Mouse (Mus musculus) T-helper 17 cell (primary cell): Measurements from ENCODE around the gene Mlph.

Experiments
- in situ Hi-C, 2 experiments: fragments of 300-600 bp; cut with MboI, MseI; formaldehyde crosslinking; loops; 1 replicate in 1 of 2; 2 replicates in 1 of 2; pipeline ENCODE4 v1.15.1; 2025; ENCODE audit warnings: high pct_unique_total_duplicates in 2 of 2

Mlph gene

GRCm38 (mm10) chr1:90967583-90967982, 52.7 kb downstream of the Mlph start:
- in situ Hi-C loops: loop anchor here in 1 of 2 experiments (5.0 kb wide), 1 partner anchor 380 kb away; no protein-coding TSS in a partner anchor

GRCm38 (mm10) chr1:90968649-90969048, 53.8 kb downstream of the Mlph start:
- in situ Hi-C loops: loop anchor here in 1 of 2 experiments (5.0 kb wide), 1 partner anchor 379 kb away; no protein-coding TSS in a partner anchor

GRCm38 (mm10) chr1:90969347-90969784, 54.5 kb downstream of the Mlph start, which contains the start of gene Rab17:
Gene Rab17 (minus strand): TSS chr1:90969661.
- in situ Hi-C loops: loop anchor here in 1 of 2 experiments (5.0 kb wide), 1 partner anchor 378 kb away; no protein-coding TSS in a partner anchor

- in situ Hi-C loops: loop anchor here (5.0 to 10.0 kb wide), 3 partner anchors 52 to 377 kb away; no protein-coding TSS in a partner anchor
Measured at GRCm38 (mm10) chr1:90969881-90970390, 55.1 kb downstream of the Mlph start.

DNA sequence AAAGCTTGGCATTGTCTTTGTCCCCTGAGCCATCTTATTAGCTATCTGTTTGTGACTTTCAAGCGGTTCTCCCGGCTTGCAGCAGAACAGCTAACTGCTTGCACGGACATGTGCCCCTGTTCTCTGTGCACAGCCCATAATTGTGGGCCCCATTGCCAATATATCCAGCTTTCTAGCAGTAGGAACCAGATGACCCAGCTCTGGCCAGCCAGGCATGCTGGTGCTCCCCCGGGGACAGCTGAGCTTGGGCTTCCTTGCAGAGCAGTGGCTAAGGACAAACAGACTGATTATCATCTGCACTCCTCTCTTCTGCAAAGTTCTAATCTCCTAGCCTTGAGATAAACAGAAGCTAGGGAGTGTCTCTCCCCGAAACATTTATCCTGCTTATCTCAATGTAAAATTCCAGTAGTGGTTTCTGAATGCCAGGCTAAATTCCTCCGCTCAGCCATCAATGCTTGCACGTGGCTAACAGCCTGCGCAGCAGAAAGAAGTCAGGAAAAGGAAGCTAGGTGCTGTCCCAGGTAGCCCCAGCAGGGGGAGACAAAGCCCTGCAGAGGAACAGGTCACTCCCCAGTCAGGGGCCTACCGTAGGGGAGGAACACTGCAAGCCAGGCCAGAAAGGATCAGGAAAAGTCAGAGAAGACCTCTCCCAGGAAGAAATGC, 58.2 kb downstream of the Mlph start:
- in situ Hi-C loops: loop anchor here in 1 of 2 experiments (5.0 to 10.0 kb wide), 2 partner anchors 49 to 372 kb away; no protein-coding TSS in a partner anchor

GRCm38 (mm10) chr1:90973574-90973911, 58.7 kb downstream of the Mlph start:
- in situ Hi-C loops: loop anchor here in 1 of 2 experiments (5.0 to 10.0 kb wide), 2 partner anchors 49 to 371 kb away; no protein-coding TSS in a partner anchor

DNA sequence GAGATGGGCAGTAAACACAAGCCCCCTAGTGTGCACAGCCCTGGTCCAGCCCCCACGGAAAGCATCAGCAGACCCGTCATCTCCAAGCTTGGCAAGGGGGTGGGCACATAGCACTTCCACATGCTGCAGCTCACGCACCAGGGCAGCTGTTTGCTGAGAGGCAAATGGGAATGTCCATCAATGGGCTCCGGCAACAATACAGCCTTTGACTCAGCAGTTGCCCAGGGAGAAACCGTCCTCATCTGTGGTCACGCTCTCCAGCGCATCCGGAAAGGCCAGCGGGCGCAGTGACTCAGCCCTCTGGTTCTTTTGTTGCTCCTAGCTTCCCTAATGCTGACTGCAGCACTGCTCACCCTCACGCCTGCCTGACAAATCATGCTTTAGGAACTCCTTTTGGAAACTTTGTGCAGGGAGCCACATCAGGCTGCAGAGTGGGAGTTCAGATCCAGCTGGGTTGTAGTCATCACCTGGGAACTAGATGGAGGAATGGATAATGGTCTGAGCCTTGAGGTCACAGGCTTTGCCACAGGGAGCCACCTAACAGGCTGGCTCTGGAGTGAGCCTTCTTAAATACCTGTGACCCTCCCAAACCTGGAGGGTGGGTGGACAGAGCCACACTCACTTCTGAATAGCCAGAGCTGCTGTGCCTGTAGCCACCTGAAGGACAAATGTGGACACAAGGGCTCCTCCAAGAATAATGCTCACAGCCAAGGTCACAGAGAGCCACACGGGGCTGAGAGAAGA, 60.2 kb downstream of the Mlph start:
- in situ Hi-C loops: loop anchor here (5.0 to 10.0 kb wide), 4 partner anchors 47 to 370 kb away; no protein-coding TSS in a partner anchor

GRCm38 (mm10) chr1:90975960-90976359, 61.1 kb downstream of the Mlph start:
- in situ Hi-C loops: loop anchor here (5.0 to 10.0 kb wide), 3 partner anchors 126 to 369 kb away; no protein-coding TSS in a partner anchor

DNA sequence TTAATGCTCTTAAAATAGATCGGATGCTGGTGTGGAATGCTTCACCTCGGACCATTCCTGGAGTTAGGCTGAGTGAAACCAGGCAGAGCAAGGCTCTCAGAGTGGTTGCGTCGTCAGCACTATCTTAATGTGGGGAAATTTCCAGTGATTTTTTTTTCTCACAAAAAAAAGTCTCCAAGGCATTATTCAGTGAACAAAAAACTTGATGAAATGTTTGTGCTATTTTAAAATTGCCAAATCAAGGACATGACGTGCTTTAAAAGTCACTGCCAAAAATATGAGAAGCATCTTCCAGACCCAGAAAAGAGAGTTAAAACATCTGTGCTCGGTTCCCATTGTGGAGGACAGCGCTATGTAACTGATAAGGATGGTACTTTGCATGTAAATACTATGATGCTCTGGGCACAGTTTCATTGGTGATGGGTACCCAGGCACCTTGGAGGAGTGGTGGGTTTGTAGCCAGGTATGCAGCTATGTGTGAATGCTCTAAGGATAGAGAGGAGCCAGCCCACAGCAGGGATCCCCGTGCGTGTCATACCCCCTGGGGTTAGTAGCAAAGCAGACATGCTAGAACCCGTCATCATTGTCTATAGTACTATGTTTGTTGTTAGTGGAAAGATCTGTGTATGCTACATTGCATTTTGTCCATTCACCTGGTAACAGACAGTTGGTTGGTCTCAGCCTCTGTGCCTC, 65.9 kb downstream of the Mlph start:
- in situ Hi-C loops: loop anchor here in 1 of 2 experiments (5.0 to 10.0 kb wide), 2 partner anchors 127 to 1686 kb away; no protein-coding TSS in a partner anchor

- in situ Hi-C loops: loop anchor here in 1 of 2 experiments (5.0 to 10.0 kb wide), 2 partner anchors 126 to 1687 kb away; no protein-coding TSS in a partner anchor
Measured at GRCm38 (mm10) chr1:90981346-90981745, 66.5 kb downstream of the Mlph start.

- in situ Hi-C loops: no loop called here
Measured at GRCm38 (mm10) chr1:90995916-90996315, 81.0 kb downstream of the Mlph start.

- in situ Hi-C loops: no loop called here
Measured at GRCm38 (mm10) chr1:90997136-90997535, 82.3 kb downstream of the Mlph start.

DNA sequence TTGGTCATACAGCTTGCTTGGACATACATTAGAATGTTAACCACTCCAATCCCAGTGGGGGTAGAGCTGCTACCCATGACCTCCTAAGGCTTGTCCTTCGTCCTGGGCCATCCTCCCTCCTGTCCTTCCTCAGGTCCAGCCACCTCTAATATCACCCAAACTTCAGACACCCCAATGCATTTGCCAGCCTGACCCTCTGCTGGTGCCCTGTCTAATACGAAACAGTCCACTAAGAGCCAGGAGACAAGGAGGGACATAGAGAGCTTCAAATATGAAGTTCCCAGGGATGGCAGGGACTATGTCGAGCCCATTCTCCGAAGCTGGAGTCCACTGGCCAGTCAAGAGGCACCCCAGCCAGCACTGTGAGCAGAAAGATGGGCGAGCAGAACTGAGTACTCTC, 82.8 kb downstream of the Mlph start:
- in situ Hi-C loops: no loop called here

DNA sequence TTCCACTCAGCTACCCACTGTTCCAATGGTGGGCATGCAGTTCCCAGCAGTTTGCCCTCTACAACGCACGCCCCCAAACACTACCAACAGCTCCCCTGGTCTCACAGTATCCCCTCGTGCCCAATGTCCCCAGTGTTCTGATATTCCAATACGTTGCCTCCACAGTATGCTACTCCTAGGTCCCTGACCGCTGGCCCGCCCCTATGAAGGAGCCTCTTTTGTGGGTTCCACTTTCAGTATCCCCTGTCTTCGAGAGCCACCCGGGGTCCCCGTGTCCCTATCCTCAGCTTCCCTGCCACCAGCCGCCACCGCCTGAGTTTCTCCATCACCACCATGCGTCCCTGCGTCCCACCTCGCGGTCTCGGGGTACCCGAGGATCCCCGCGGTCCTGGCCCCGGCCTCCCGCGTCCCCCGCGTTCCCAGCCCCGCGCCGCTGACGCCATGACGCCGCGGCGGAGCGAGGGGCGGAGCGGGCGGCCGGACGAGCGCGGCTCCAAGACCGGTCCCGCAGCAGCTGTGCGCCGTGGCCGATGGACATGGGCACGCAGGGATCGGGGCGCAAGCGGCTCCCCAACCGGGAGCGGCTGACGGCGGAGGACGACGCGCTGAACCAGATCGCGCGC, 83.5 kb downstream of the Mlph start, which contains the start of gene Lrrfip1:
TSS of gene Lrrfip1 (plus strand) at position 470 of the 623 bp plus-strand sequence.
- in situ Hi-C loops: no loop called here

GRCm38 (mm10) chr1:90998891-90999611, 84.2 kb downstream of the Mlph start:
- in situ Hi-C loops: no loop called here

DNA sequence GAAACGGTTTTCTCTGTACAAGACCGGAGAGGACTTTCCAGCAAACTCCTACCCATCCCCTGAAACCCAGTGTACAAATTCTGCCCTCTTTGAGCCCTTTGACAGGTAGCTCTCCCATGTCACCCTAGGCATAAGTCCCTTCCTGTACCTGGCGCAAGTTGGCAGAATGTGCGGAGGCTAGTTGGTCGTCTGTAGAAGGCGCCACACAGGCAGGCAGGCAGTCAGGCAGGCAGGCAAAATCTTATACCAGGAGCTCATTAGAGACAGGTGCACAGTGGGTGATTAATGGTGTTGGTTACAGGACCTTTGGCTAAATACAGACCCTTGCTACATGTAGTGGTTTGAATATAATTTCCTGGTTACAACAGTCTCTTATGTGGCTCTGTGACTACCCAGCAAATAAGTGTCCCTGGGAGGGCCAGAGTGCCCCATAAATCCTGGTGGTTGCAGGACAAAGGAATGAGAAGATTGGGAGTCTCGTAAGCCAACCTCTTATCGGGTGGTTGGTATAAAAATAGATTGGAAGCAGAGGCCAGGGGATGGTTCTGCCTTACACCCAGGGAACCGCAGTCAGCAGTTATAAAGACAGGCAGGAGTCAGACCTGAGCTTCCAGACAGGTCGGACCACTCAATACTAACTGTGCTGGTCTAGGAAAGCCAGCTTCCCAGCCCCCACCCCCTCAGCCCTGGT, 85.2 kb downstream of the Mlph start:
- in situ Hi-C loops: no loop called here
